Mouse (Mus musculus) myocyte (in vitro differentiated cells): ENCODE measurements around the gene Lcp2. TPM values are rescaled to one million over a fixed set of nuclear protein-coding genes. Genes with fewer than 3 reads are reported as not detected.

ENCODE experiments used
- H3K27me3 ChIP-seq: one replicate; pipeline ENCODE4 v1.6.1; 2011; ENCODE audit not compliant: control insufficient read depth, insufficient read depth, insufficient read length
- H3K36me3 ChIP-seq: one replicate; pipeline ENCODE4 v1.6.1; 2011; ENCODE audit not compliant: control insufficient read depth, insufficient read depth
- H3K4me2 ChIP-seq: one replicate; pipeline ENCODE4 v1.6.1; 2011; ENCODE audit warnings: low read depth, control low read depth
- H3K4me3 ChIP-seq: one replicate; pipeline ENCODE4 v1.5.1; 2011; ENCODE audit warnings: mild to moderate bottlenecking, control low read depth, moderate library complexity
- H3K79me2 ChIP-seq: one replicate; pipeline ENCODE4 v1.6.1; 2011; ENCODE audit not compliant: control insufficient read depth, insufficient read depth
- H3ac ChIP-seq: one replicate; pipeline ENCODE4 v1.6.1; 2011; ENCODE audit not compliant: control insufficient read depth, insufficient read length
- CEBPB ChIP-seq: IDR thresholded peaks from 2 replicates; pipeline ENCODE4 v1.6.1; 2011; ENCODE audit warnings: mild to moderate bottlenecking, moderate library complexity; ENCODE audit not compliant: poor library complexity, insufficient read depth, severe bottlenecking
- E2F4 ChIP-seq: IDR thresholded peaks from one replicate; pipeline ENCODE4 v1.6.1; 2011; ENCODE audit warnings: mild to moderate bottlenecking, control low read depth, moderate library complexity; ENCODE audit not compliant: insufficient read depth
- MAX ChIP-seq: IDR thresholded peaks from one replicate; pipeline ENCODE4 v1.6.1; 2011; ENCODE audit warnings: low read depth, mild to moderate bottlenecking, control low read depth
- MYOD1 ChIP-seq, 3 experiments: IDR thresholded peaks; one replicate each; pipeline ENCODE4 v1.6.1; 2011; ENCODE audit warnings: control low read depth in 2 of 3, low read depth in 2 of 3, mild to moderate bottlenecking in 2 of 3, moderate library complexity in 1 of 3; ENCODE audit not compliant: insufficient read length in 2 of 3, control insufficient read depth in 1 of 3
- MYOG ChIP-seq, 3 experiments: IDR thresholded peaks; one replicate each; pipeline ENCODE4 v1.6.1; 2011; ENCODE audit warnings: control low read depth in 2 of 3, low read depth in 2 of 3, mild to moderate bottlenecking in 2 of 3; ENCODE audit not compliant: insufficient read length in 2 of 3, control insufficient read depth in 1 of 3, insufficient read depth in 1 of 3
- POLR2A ChIP-seq: IDR thresholded peaks from one replicate; pipeline ENCODE4 v1.6.1; 2011; ENCODE audit warnings: low read depth, mild to moderate bottlenecking, control low read depth, moderate library complexity; ENCODE audit not compliant: insufficient read length
- POLR2AphosphoS2 ChIP-seq: IDR thresholded peaks from one replicate; pipeline ENCODE4 v1.6.1; 2011; ENCODE audit warnings: low read depth, control low read depth; ENCODE audit not compliant: insufficient read length
- REST ChIP-seq: IDR thresholded peaks from one replicate; pipeline ENCODE4 v1.6.1; 2011; ENCODE audit warnings: mild to moderate bottlenecking, control low read depth, moderate library complexity; ENCODE audit not compliant: insufficient read depth, insufficient read length
- SRF ChIP-seq: IDR thresholded peaks from one replicate; pipeline ENCODE4 v1.6.1; 2011; ENCODE audit warnings: low read depth; ENCODE audit not compliant: control insufficient read depth, insufficient read length
- TCF12 ChIP-seq: IDR thresholded peaks from one replicate; pipeline ENCODE4 v1.6.1; 2011; ENCODE audit warnings: mild to moderate bottlenecking, control low read depth; ENCODE audit not compliant: poor library complexity, insufficient read depth, severe bottlenecking
- TCF3 ChIP-seq: IDR thresholded peaks from one replicate; pipeline ENCODE4 v1.6.1; 2011; ENCODE audit warnings: low read depth, control low read depth; ENCODE audit not compliant: insufficient read length
- USF1 ChIP-seq: IDR thresholded peaks from one replicate; pipeline ENCODE4 v1.6.1; 2011; ENCODE audit warnings: low read depth, mild to moderate bottlenecking, control low read depth, moderate library complexity
- polyA plus RNA-seq: library from polyadenylated mRNA; unstranded; fragments of >200 nt; fragmentation: generic; extraction: Trizol; gene quantifications from one replicate; pipeline ENCODE4 v1.2.1, GENCODE M21; 2012; ENCODE audit warnings: missing spikeins

The Lcp2 gene
- polyA plus RNA-seq, 1 experiment = 0.07 TPM

DNA sequence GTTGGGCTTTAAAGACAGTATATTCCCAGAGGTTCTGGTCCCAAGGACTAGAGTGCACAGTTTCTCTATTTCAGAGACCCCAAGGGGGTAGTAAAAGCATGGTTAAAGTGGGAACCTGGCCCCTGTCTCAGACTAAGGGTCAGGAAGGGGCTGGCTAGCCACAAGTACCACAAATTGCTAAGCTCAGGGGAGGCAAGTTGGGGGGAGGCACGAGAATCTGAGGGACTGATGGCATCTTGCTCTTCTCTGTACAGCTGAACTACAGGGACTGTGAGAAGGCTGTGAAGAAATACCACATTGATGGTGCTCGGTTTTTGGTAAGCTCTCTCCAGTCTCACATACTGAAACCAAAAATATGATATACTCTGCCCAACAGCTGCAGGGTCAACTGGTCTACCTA is 3.9 kb downstream of the Lcp2 start:
- H3K27me3 ChIP-seq = no peaks in the 10 kb centered on the region
- no peaks in the 10 kb centered on the region for H3K36me3 ChIP-seq
- no peaks in the 10 kb centered on the region for H3K79me2 ChIP-seq
- TF ChIP-seq POLR2A (no peak), MYOD1 (IDR thresholded peaks at IDR 0.05; ENCODE audit: control insufficient read depth in 1 of 3, insufficient read length in 2 of 3, low read depth in 2 of 3) (no peak), MAX (no peak), SRF (no peak), TCF3 (no peak), MYOG (IDR thresholded peaks at IDR 0.05; ENCODE audit: control insufficient read depth in 1 of 3, insufficient read depth in 1 of 3, insufficient read length in 2 of 3, low read depth in 2 of 3) (no peak), E2F4 (no peak), TCF12 (no peak), CEBPB (no peak), USF1 (no peak), POLR2AphosphoS2 (no peak), REST (no peak)
- no peak overlapping the region for H3K4me2 ChIP-seq
- H3ac ChIP-seq = no peak overlapping the region
- H3K4me3 ChIP-seq = no peak overlapping the region

DNA sequence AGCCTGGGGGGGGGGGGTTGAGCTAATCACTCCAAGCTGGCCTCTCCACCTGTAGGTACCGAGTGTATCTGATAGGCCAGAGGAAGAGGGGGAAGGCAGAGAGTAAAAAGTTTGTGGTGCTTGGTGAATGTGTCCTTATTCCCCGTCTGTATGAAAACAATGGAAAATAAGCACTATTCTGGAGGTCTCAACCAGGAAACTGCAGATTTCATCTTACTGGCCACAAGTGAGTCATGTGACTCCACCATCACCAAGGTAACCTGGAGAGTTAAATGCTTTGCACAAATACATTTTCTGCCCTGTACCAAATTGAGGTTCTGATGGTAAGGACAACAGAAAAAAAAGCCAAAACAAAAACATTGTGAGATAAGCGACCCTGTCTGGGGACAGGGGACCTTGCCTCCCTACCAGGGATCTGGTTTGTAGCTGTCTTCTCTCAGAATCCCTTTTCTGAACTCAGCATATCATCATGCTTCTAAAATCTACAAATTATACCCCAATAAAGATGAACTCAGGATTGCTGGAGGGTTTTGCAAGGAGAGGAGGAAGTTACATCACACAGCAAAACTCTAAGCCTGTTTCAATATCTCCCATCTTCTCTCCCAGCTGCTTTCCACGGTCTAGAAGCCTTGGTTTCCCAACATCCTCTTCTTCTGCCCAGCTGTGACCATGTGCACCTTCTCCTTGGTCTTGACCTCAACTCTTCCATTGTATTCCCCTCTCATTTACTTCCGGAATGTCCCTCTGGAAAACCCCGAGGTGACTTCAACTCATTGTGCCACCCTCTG is 6.5 kb downstream of the Lcp2 start:
- no peak for TF ChIP-seq USF1
- TF ChIP-seq REST = no peak
- TF ChIP-seq MYOG (IDR thresholded peaks at IDR 0.05; ENCODE audit: control insufficient read depth in 1 of 3, insufficient read depth in 1 of 3, insufficient read length in 2 of 3, low read depth in 2 of 3) = no peak
- TF ChIP-seq CEBPB = 0 out of 2 replicates have a peak, but pooled peaks have one; percentile 9
- TF ChIP-seq POLR2A = no peak
- no peak for TF ChIP-seq MYOD1 (IDR thresholded peaks at IDR 0.05; ENCODE audit: control insufficient read depth in 1 of 3, insufficient read length in 2 of 3, low read depth in 2 of 3)
- Histone ChIP-seq H3K27me3 (no peaks in the 10 kb centered on the region), H3K79me2 (no peaks in the 10 kb centered on the region), H3ac (no peak overlapping the region), H3K4me2 (peak overlapping the region; percentile 32), H3K4me3 (no peak overlapping the region), H3K36me3 (no peaks in the 10 kb centered on the region)

DNA sequence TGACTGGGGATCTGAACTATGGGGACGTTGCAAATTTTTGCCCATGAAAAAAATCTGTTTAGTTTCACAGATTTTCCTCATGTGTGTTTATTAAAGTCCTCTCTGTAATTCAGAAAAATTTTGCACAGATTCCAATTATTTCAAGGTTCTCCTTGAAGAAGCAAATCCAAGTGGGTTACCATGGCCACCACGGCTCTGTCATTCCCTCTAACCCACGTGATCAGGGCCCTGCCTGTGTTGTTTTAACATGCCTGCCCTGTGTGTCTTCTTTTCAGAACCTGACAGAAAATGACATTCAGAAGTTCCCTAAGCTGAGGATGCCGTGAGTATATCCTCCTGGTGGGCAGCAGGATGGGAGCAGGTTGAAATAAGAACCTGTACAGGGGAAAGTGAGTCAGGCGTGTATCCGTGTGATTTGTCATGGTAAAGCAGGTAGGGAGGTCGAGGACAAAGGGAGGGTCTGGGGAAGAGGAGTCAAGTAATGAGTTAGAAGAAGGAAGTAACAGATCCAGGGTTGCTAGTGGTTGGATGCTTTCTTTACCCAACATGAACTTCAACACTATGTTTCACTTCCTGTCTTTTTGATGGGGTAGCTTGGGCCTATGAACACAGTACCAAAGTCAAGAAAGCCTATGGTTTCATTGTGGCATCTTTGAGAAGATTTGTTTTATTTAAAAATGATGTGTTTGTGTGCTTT is 7.5 kb downstream of the Lcp2 start:
- Histone ChIP-seq H3K79me2 (no peaks in the 10 kb centered on the region), H3K4me3 (no peak overlapping the region), H3K36me3 (no peaks in the 10 kb centered on the region), H3K27me3 (no peaks in the 10 kb centered on the region), H3K4me2 (no peak overlapping the region), H3ac (no peak overlapping the region)
- TF ChIP-seq TCF12 (no peak), E2F4 (no peak), MYOG (IDR thresholded peaks at IDR 0.05; ENCODE audit: control insufficient read depth in 1 of 3, insufficient read depth in 1 of 3, insufficient read length in 2 of 3, low read depth in 2 of 3) (no peak), MYOD1 (IDR thresholded peaks at IDR 0.05; ENCODE audit: control insufficient read depth in 1 of 3, insufficient read length in 2 of 3, low read depth in 2 of 3) (no peak), TCF3 (no peak), POLR2AphosphoS2 (no peak), CEBPB (no peak), MAX (no peak), SRF (no peak)

DNA sequence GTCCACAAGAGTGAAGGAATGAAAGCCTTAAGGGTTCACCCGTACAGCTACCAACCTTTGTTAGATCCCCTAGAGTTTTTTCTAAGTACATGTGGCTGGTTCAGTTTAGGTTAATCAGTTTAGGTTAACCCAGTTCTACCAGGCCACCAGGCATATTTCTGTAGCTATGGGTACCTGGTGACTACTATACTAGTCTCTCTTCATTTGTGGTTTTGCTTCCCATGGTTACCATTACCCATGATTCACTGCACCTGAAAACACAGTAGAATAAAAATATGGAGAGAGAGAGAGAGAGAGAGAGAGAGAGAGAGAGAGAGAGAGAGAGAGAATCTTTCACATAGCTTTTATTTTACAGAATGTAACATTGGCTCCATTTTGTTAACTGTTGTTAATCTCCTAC is 10.0 kb downstream of the Lcp2 start:
- Histone ChIP-seq H3K4me3 (no peak overlapping the region), H3K79me2 (no peaks in the 10 kb centered on the region), H3K36me3 (no peaks in the 10 kb centered on the region), H3K4me2 (no peak overlapping the region), H3ac (no peak overlapping the region), H3K27me3 (no peaks in the 10 kb centered on the region)
- TF ChIP-seq MYOD1 (IDR thresholded peaks at IDR 0.05; ENCODE audit: control insufficient read depth in 1 of 3, insufficient read length in 2 of 3, low read depth in 2 of 3) = no peak
- TF ChIP-seq E2F4 = no peak
- no peak for TF ChIP-seq TCF3
- TF ChIP-seq TCF12 = no peak
- TF ChIP-seq POLR2A = no peak
- no peak for TF ChIP-seq MAX
- TF ChIP-seq USF1 = no peak
- no peak for TF ChIP-seq CEBPB
- no peak for TF ChIP-seq REST
- no peak for TF ChIP-seq POLR2AphosphoS2
- TF ChIP-seq SRF = no peak
- no peak for TF ChIP-seq MYOG (IDR thresholded peaks at IDR 0.05; ENCODE audit: control insufficient read depth in 1 of 3, insufficient read depth in 1 of 3, insufficient read length in 2 of 3, low read depth in 2 of 3)
